Mouse (Mus musculus) midbrain, embryonic 14.5 days (tissue): ENCODE measurements around the gene 2310022A10Rik. TPM values are rescaled to one million over a fixed set of nuclear protein-coding genes. Genes with fewer than 3 reads are reported as not detected.

ENCODE experiments used
- ATAC-seq: fragments of 200-750 bp; cut with Nextera tagmentation; 2 replicates; pipeline ENCODE4 v1.8.0; 2017; ENCODE audit warnings: moderate number of reproducible peaks, moderate library complexity; ENCODE audit not compliant: low FRiP score, low TSS enrichment
- DNase-seq: peaks from one replicate; pipeline ENCODE4 v3.0.0-alpha.2; 2015
- H3K27ac ChIP-seq: fragments of 300-500 bp; sonication (generic); replicated peaks from 2 replicates; pipeline ENCODE4 v1.5.1; 2014; ENCODE audit warnings: mild to moderate bottlenecking, low read depth, low read length, moderate library complexity
- H3K27me3 ChIP-seq: fragments of 300-500 bp; sonication (generic); 2 replicates; pipeline ENCODE4 v1.6.1; 2014; ENCODE audit warnings: low read length, control low read depth, mixed read lengths; ENCODE audit not compliant: control insufficient read depth, insufficient read depth
- H3K36me3 ChIP-seq: fragments of 300-500 bp; sonication (generic); 2 replicates; pipeline ENCODE4 v1.6.1; 2014; ENCODE audit warnings: low read length, control low read depth; ENCODE audit not compliant: control insufficient read depth, insufficient read depth
- H3K4me1 ChIP-seq: fragments of 300-500 bp; sonication (generic); 2 replicates; pipeline ENCODE4 v1.6.1; 2014; ENCODE audit warnings: mild to moderate bottlenecking, antibody characterized with exemption, low read length, control low read depth; ENCODE audit not compliant: control insufficient read depth, insufficient read depth
- H3K4me2 ChIP-seq: fragments of 300-500 bp; sonication (generic); 2 replicates; pipeline ENCODE4 v1.6.1; 2014; ENCODE audit warnings: mild to moderate bottlenecking, low read length, moderate library complexity
- H3K4me3 ChIP-seq: fragments of 300-500 bp; sonication (generic); replicated peaks from 2 replicates; pipeline ENCODE4 v1.5.1; 2014; ENCODE audit warnings: low read depth, low read length
- H3K9ac ChIP-seq: fragments of 300-500 bp; sonication (generic); replicated peaks from 2 replicates; pipeline ENCODE4 v1.6.1; 2014; ENCODE audit warnings: mild to moderate bottlenecking, low read length, moderate library complexity
- H3K9me3 ChIP-seq: fragments of 300-500 bp; sonication (generic); 2 replicates; pipeline ENCODE4 v1.6.1; 2016; ENCODE audit warnings: low read length, control low read depth, mixed read lengths; ENCODE audit not compliant: control insufficient read depth
- WGBS: fragments of 180-500 bp; shearing (Covaris S2); extraction: QIAGEN DNeasy Blood & Tissue Kit; methylation state at CpG from one replicate; pipeline ENCODE4 v1.1.7; 2014; 5-methylcytosine and 5-hydroxymethylcytosine counted together
- polyA plus RNA-seq: library from polyadenylated mRNA; unstranded; fragments of >200 nt; fragmentation: Nextera tagmentation; extraction: Ambion mirVana; gene quantifications from 2 replicates; pipeline ENCODE4 v1.2.1, GENCODE M21; 2014

2310022A10Rik gene
- 26.3 and 35.3 TPM in 2 replicates for polyA plus RNA-seq

DNA sequence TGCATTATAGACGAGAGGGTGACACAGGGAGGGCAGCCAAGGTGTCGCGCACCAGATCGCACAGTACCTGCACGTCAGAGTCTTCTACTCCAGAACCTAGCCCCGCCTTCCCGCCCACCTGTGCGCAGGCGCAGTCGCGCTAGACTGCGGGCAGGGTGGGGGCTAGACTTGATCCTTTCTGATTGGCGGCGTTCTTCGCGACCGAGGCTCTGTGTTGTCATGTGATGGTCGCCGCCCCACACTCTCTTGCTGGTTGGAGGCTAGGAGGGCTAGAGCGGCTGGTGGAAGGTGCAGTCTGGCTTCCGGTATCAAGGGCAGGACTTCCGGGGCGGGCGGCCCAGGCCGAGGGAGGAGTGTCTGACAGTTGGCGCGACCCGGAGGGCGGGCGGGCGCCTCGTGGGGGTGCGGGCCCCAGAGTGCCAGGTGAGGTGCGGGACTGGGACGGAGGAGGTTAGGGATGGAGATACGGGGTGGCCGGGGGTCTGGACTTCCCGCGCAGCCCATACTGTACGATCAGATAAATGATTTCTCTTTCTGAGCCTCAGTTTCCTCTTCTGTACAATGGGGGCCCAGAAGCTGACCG lies at the start of gene 2310022A10Rik, which contains the start of gene Pld3:
TSS of gene 2310022A10Rik (plus strand) at position 303 of the 583 bp plus-strand sequence.
TSS of gene Pld3 (minus strand) at position 288 of the 583 bp plus-strand sequence.
- DNase-seq (peak; percentile 96), ATAC-seq (peak; percentile 99)
- H3K4me2 ChIP-seq, result peak within 1 kb of the TSS; percentile 75
- WGBS, result under 1% methylated on average over 41 of the region's 41 CpGs
- no peaks in the 10 kb centered on the region for H3K9me3 ChIP-seq
- no peaks in the 10 kb centered on the region for H3K27me3 ChIP-seq
- H3K4me1 ChIP-seq, result peaks cover 7% of the 10 kb centered on the region; the same call in 1 of the 2 replicates
- peaks cover 9% of the 10 kb centered on the region for H3K36me3 ChIP-seq
- peak within 1 kb of the TSS; percentile 64 for H3K4me3 ChIP-seq
- peak within 1 kb of the TSS; percentile 61 for H3K9ac ChIP-seq
- peak within 1 kb of the TSS; percentile 62 for H3K27ac ChIP-seq

DNA sequence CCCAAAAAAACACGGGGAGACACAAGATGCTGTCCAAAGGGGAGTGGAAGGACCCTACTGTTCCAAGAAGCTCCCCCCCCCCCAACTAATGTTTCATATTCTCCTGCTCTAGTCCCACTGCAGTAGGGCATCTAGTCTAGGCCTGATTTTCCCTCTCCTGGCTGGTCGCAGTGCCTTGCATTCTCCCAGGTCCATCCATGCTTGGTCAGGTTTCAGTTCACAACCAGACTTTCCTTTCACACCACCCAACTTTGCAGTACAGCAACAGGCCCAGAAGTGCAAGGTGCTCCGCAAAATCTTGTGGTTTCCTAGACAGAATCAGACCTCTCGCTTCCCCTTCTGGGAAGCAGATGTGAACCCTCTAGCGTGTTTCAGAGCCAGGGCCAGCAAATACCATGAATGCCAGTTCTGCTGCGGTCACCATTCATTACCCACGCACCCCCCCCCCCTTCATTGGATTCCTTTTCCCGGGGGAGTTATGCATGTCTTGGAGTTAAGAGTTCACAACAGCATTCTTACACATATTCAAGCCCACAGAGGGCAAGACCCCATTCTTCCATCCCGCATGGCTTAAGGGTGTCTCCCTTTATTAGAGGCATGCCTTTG lies 46.2 kb upstream of the 2310022A10Rik start:
- Histone ChIP-seq H3K4me3 (peak overlapping the region; percentile 46), H3K4me1 (no peaks in the 10 kb centered on the region), H3K27me3 (no peaks in the 10 kb centered on the region), H3K27ac (0 out of 2 replicates have a peak overlapping the region, but pooled peaks have one; percentile 93), H3K9ac (no peak overlapping the region; the same call in 1 of the 2 replicates), H3K4me2 (peak overlapping the region; percentile 65), H3K9me3 (no peaks in the 10 kb centered on the region), H3K36me3 (no peaks in the 10 kb centered on the region)
- ATAC-seq (no peak), DNase-seq (peak; percentile 18)
- 52% methylated on average over 9 of the region's 9 CpGs for WGBS

DNA sequence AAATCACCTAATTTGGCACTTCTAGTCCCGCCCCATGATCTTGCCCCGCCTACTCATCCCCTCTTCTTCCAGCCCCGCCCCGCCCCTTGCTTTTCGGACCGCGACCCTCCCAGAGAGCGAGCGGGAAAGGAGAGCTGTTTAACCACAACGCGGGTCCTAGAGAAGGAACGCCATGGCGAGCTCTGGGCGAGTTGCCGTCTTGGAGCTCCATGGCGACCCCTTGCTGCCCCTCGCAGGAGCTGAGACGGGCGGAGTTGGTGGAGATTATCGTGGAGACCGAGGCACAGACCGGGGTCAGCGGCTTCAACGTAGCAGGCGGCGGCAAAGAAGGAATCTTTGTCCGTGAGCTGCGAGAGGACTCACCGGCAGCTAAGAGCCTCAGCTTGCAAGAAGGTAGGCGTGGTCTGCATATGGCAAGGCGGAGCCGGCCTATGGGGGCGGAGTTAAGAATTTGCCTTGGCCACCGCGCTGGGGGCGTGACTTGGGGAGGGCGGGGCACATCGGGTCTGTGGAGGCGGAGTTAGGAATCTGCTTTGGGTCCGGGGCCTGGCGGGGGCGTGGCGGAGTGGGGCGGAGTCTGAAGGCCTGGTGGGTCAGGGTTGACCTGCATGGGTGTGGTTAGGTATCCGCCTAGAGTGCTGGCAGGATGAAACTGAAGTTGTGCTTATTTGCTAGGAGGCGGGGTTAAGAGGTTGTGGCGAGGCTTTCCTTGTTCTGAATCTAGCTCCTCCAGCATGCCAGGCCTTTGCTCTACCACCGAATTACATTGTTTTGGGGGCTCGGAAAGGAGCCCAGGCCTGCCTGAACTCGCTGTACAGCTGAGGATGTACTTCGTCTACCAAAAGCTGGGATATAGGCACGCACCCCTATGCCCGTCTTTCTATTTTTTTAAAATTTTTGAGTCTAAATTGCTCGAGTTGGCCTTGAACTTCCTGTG lies 45.1 kb upstream of the 2310022A10Rik start:
- Histone ChIP-seq H3K36me3 (no peaks in the 10 kb centered on the region), H3K9ac (peak overlapping the region; percentile 66), H3K27me3 (no peaks in the 10 kb centered on the region), H3K9me3 (no peaks in the 10 kb centered on the region), H3K4me1 (no peaks in the 10 kb centered on the region), H3K4me2 (peak overlapping the region; percentile 65), H3K4me3 (peak overlapping the region; percentile 46), H3K27ac (peak overlapping the region; percentile 93)
- peak; percentile 88 for ATAC-seq
- WGBS, result under 1% methylated on average over 54 of the region's 54 CpGs
- DNase-seq, result peak; percentile 96

DNA sequence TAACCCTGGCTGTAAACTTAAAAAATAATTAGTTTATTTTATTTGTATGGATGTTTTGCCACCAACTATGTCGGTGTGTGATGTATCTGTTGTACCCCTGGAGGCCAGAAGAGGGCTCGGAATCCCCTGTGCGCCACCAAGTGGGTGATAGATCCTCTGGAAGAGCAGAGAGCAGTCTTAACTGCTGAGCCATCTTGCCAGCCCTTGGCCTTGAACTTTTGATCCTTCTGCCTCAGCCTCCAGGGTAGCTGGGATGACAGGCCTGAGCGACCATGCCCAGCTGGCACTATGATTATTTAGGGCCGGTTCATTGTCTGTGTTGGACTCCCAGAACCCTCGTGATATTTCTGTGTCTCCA lies 44.4 kb upstream of the 2310022A10Rik start:
- WGBS, result 21% methylated on average over 6 of the region's 6 CpGs
- Histone ChIP-seq H3K4me2 (peak overlapping the region; percentile 65), H3K27me3 (no peaks in the 10 kb centered on the region), H3K9ac (no peak overlapping the region), H3K9me3 (no peaks in the 10 kb centered on the region), H3K4me1 (no peaks in the 10 kb centered on the region), H3K4me3 (peak overlapping the region; percentile 46; the same call in 1 of the 2 replicates), H3K27ac (peak overlapping the region; percentile 9; the same call in 1 of the 2 replicates), H3K36me3 (no peaks in the 10 kb centered on the region)
- peak; percentile 75 for DNase-seq
- peak; percentile 23; the same call in 1 of the 2 replicates for ATAC-seq

DNA sequence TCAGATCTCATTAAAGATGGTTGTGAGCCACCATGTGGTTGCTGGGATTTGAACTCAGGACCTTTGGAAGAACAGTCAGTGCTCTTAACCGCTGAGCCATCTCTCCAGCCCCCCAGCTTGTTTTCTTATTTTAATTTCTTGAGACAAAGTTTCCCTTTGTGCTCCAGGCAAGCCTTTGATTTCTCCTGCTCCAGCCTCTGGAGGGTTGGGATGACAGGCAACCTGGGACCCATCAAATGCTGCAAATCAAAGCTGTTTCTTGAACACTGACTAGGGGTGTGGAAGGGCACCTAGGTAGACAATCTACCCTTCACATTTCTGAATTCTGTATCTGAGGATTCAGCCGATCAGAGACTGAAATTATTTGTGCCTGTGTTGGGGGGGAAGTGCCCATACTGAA lies 42.2 kb upstream of the 2310022A10Rik start:
- no peaks in the 10 kb centered on the region for H3K36me3 ChIP-seq
- ATAC-seq, result no peak
- no peak overlapping the region for H3K27ac ChIP-seq
- H3K9ac ChIP-seq, result no peak overlapping the region
- no peaks in the 10 kb centered on the region for H3K4me1 ChIP-seq
- no peaks in the 10 kb centered on the region for H3K9me3 ChIP-seq
- DNase-seq, result no peak
- no peak overlapping the region for H3K4me2 ChIP-seq
- no peak overlapping the region for H3K4me3 ChIP-seq
- whole genome bisulfite sequencing, result 74% methylated on average over 2 of the region's 2 CpGs
- H3K27me3 ChIP-seq, result no peaks in the 10 kb centered on the region

DNA sequence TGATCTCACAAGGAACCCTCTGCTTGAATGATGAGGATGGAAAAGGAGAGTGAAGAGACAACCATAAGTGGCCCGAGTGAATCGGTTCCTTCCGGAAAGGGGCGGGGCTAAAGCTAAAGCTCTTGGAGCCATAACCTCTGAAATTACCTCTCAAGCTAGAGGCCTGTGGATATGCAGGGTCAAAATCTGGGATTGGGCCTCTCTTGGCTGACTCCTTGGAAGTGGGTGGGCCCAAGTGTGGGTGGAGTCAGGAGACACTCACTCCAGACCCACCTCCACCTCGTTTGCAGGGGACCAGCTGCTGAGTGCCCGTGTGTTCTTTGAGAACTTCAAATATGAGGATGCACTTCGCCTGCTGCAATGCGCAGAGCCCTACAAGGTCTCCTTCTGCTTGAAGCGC lies 38.1 kb upstream of the 2310022A10Rik start:
- 82% methylated on average over 9 of the region's 9 CpGs for WGBS
- DNase-seq, result no peak

DNA sequence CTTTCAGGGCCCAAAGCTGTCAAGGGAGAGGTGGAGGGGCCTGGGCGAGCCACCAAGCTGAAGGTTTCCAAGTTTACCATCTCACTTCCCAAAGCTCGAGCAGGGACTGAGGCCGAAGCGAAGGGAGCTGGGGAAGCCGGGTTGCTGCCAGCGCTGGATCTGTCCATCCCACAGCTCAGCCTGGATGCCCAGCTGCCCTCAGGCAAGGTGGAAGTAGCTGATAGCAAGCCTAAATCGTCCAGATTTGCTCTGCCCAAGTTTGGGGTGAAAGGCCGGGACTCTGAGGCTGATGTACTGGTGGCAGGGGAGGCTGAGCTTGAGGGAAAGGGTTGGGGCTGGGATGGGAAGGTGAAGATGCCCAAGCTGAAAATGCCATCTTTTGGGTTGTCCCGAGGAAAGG lies 34.7 kb upstream of the 2310022A10Rik start:
- ATAC-seq (no peak), DNase-seq (no peak)
- WGBS, result 88% methylated on average over 9 of the region's 9 CpGs
- Histone ChIP-seq H3K4me3 (no peak overlapping the region), H3K27me3 (no peaks in the 10 kb centered on the region), H3K36me3 (no peaks in the 10 kb centered on the region), H3K4me2 (no peak overlapping the region), H3K4me1 (no peaks in the 10 kb centered on the region), H3K9ac (no peak overlapping the region), H3K27ac (no peak overlapping the region), H3K9me3 (no peaks in the 10 kb centered on the region)

More for the DNA sequence above, 38.1 kb upstream of the 2310022A10Rik start:
- Histone ChIP-seq H3K4me2 (no peak overlapping the region), H3K4me1 (no peaks in the 10 kb centered on the region), H3K36me3 (no peaks in the 10 kb centered on the region), H3K27ac (no peak overlapping the region), H3K9me3 (no peaks in the 10 kb centered on the region), H3K4me3 (no peak overlapping the region), H3K9ac (no peak overlapping the region), H3K27me3 (no peaks in the 10 kb centered on the region)
- no peak for ATAC-seq

DNA sequence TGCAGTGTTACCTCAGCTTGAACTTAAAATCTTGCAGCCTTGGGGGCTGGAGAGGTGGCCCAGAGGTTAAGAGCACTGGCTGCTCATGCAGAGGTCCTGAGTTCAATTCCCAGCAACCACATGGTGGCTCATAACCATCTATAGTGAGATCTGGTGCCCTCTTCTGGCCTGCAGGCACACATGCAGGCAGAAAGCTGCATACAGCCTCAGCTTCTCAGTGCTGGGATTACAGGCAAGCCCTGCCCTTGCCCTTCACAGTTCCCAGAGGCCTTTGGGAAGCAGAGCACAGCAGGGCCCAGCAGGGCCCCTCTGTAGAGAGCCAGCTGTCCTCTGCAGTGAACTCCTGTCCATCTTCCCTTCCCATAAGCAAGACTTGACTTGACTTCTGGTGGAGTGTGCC lies 32.9 kb upstream of the 2310022A10Rik start:
- DNase-seq, result no peak
- no peak overlapping the region for H3K9ac ChIP-seq
- H3K36me3 ChIP-seq, result no peaks in the 10 kb centered on the region
- H3K9me3 ChIP-seq, result no peaks in the 10 kb centered on the region
- no peak overlapping the region for H3K4me2 ChIP-seq
- H3K27me3 ChIP-seq, result no peaks in the 10 kb centered on the region
- H3K4me3 ChIP-seq, result no peak overlapping the region
- no peak for ATAC-seq
- H3K4me1 ChIP-seq, result no peaks in the 10 kb centered on the region
- H3K27ac ChIP-seq, result no peak overlapping the region
